Mouse (Mus musculus): ENCODE data around the gene Fut2. TPM values are rescaled to one million over a fixed set of nuclear protein-coding genes. Genes with fewer than 3 reads are reported as not detected.
A peak's percentile ranks its signal among the peaks of the same experiment; 100 is the strongest.

Gene Fut2
- polyA plus RNA-seq, 1 experiment from 2014 or later, result 0.77 TPM

DNA sequence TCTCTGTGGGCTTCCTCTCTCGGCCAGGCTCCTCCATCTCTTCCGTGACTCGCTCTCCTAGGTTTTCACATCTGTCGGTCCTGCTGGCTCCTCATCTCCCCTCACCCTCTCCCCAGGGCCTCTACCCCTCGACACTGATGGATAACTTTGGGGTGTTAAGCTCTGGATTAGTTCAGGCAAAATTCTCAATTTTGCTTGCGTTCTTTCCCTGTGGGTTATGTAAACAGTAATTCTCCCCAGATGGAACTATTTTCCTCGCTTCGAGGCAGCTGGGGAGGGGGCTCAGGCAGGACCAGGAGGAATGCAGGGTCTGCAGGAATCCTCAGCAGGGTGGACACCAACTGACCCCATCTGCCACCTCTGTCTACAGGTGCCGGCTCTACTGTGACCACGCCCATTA is 19.6 kb upstream of the Fut2 start:
- Histone ChIP-seq H3K4me2 (no peak overlapping the region), H3K9ac (no peak overlapping the region), H3K9me3 (replicated peaks) (no peaks in the 10 kb centered on the region), H3K27me3 (replicated peaks) (peaks cover 4% of the 10 kb centered on the region; the same call in 1 of the 2 replicates), H3K4me3 (no peak overlapping the region), H3K36me3 (no peaks in the 10 kb centered on the region), H3K4me1 (replicated peaks) (peaks cover 37% of the 10 kb centered on the region), H3K27ac (ENCODE audit: poor library complexity, severe bottlenecking) (no peak overlapping the region)
- 60% methylated on average over 10 of the region's 10 CpGs for WGBS
- ATAC-seq (ENCODE audit: insufficient number of reproducible peaks, low FRiP score), result no peak

DNA sequence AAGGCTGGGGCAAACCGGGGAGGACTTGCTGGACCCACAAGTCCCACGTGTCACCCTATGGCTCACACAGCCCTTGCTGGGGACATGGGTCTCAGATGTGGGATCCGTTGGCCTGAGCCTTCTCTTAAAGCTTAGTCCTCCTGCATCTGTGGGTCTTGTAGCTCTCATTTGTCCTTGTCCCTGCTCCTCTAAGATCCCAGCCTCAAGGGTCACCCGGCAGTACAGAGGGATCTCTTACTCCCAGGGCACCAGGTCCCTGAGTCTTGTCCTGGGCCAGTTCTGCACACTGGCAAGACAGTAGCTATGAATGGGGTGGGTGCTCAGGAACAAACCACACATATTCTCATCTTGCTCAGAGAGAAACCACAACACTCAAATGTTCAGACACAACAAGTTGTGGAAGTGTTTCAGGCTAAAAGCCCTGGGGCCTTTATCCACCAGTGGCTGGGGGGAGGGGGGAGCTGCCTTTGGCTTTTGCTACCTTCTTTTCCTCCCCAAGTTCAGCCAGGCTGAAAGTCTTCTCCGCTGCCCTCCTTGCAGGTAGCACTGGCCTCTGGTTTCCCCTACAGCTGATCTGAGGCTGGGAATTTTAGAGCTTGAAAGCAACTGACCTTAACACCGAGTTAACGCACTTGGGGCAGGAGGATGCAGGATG is 17.3 kb upstream of the Fut2 start, which contains the start of gene Ntn5:
Gene Ntn5, plus strand, starts transcription at position 627 of the 655 bp plus-strand sequence.
- Histone ChIP-seq H3K4me1 (replicated peaks) (peaks cover 28% of the 10 kb centered on the region), H3K27ac (ENCODE audit: poor library complexity, severe bottlenecking) (no peak within 1 kb of the TSS), H3K9me3 (replicated peaks) (no peaks in the 10 kb centered on the region), H3K4me3 (no peak within 1 kb of the TSS), H3K27me3 (replicated peaks) (peaks cover 4% of the 10 kb centered on the region; the same call in 1 of the 2 replicates), H3K9ac (no peak within 1 kb of the TSS), H3K4me2 (no peak within 1 kb of the TSS), H3K36me3 (no peaks in the 10 kb centered on the region)
- 77% methylated on average over 7 of the region's 7 CpGs for WGBS
- no peak for ATAC-seq (ENCODE audit: insufficient number of reproducible peaks, low FRiP score)

DNA sequence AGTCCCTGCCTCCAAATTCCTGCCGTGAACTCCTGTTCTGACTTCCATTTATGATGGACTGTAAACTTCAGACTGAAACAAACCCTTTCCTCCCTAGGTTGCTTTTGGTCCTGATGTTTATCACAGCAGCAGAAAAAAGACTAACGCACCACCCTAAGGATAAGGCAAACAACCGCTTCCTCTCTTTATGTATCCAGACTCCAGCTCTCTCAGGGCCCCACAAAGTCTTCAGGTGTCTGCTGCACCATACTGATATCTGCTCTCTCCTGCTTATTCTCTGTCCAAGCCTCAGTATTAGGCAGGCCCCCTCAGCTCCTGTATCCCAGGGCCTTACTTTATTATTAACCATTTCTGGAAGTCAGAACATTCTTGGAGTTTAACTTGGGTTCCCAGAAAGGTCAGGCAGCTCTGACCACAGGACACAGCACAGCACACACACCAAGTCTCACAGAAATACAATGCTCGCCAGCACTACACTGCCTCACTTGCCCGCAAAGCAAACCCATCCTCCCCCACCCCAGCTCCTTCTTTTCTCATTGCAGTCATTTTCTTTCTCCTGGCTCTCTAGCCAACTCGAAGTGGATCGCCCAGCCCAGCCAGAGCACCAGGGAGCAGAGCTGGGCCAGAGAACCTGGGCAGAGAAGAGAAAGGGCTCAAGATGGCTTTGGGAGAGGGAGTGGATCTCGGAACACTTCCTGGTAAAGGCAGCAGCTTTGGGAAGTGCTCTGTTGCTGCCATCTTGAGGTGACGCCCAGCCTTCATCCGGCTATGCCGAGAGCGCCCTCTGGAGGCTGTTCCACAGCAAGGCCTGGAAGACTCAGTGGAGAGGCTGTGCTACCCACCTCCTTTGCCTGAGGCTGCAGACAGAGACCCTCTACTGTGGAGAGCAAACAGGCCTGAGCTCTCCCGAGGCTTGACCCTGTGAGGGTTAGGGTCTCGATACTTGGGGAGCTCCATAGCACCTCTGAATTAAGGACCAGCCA is 16.2 kb upstream of the Fut2 start:
- peak overlapping the region; percentile 57 for H3K4me2 ChIP-seq
- no peaks in the 10 kb centered on the region for H3K9me3 ChIP-seq (replicated peaks)
- H3K9ac ChIP-seq, result peak overlapping the region; percentile 24; the same call in 1 of the 2 replicates
- H3K36me3 ChIP-seq, result no peaks in the 10 kb centered on the region
- WGBS, result 29% methylated on average over 14 of the region's 14 CpGs
- no peak overlapping the region for H3K27ac ChIP-seq (ENCODE audit: poor library complexity, severe bottlenecking)
- ATAC-seq (ENCODE audit: insufficient number of reproducible peaks, low FRiP score), result peak; percentile 36
- H3K4me1 ChIP-seq (replicated peaks), result peaks cover 28% of the 10 kb centered on the region
- peak overlapping the region; percentile 14 for H3K4me3 ChIP-seq
- H3K27me3 ChIP-seq (replicated peaks), result peaks cover 4% of the 10 kb centered on the region; the same call in 1 of the 2 replicates

DNA sequence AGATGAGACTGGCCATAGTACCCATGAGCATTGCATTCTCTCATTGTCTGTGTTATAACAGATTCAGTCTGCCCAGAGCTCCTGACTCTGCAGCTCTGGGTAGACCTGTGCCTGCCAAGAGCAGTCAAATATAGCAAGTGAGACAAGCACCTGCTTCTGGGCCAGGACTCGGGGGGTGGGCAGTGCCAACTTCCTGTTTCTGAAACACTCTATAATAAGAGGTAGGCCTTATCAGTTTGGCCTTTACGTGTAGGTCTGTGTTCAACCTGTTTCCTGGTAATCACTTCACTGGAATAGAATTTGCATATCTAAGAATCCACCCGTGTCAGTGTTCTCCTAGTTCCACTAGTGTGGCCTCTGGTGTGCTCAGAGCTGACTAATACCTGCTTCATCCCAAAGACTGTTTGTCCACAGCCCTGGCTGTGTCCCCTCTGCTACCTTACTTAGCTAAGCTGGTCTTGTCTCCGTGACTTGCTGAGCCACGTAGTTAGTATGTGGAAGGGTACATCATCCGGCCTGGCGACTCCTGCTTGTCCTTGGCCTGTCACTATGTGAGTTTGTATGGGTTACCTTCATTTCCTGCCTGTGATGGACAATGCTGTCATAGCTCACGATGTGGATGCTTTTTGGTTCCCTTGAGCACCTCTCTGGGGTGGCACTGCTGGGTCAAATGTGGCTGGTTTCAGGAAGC is 15.0 kb upstream of the Fut2 start:
- H3K27ac ChIP-seq (ENCODE audit: poor library complexity, severe bottlenecking), result no peak overlapping the region
- 64% methylated on average over 8 of the region's 8 CpGs for WGBS
- H3K4me3 ChIP-seq, result no peak overlapping the region
- H3K36me3 ChIP-seq, result no peaks in the 10 kb centered on the region
- peaks cover 4% of the 10 kb centered on the region; the same call in 1 of the 2 replicates for H3K27me3 ChIP-seq (replicated peaks)
- no peak for ATAC-seq (ENCODE audit: insufficient number of reproducible peaks, low FRiP score)
- no peak overlapping the region for H3K4me2 ChIP-seq
- H3K9ac ChIP-seq, result 0 out of 2 replicates have a peak overlapping the region, but pooled peaks have one; percentile 15
- H3K4me1 ChIP-seq (replicated peaks), result peaks cover 28% of the 10 kb centered on the region
- no peaks in the 10 kb centered on the region for H3K9me3 ChIP-seq (replicated peaks)

DNA sequence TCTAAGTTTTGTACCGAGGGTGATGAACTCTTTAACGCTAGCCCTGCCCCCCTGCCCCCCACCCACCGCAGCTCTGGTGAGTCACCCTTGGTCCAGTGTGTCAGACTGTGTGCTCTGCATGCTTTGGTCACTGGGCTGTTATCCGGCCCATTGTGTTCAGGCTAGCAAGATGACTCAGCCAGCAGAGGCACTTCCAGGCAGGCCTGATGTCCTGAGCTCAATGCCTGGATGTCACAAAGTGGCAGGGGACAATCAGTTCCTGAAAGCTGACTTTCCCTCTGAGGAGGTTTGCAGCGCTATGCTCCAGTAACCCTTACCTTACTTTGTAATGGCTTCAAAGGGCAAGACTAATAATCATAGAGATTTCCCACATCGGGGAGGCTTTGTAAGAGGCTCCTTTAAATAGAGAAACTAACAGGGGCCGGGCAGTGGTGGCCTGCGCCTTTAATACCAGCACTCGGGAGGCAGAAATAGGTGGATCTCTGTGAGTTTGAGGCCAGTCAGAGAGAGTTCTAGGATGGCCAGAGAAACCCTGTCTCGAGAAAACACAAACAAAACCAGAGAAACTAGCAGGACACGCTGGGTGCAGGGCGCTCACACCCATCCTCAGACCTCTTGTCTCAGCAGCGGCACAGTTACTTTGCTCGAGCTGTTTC is 13.9 kb upstream of the Fut2 start:
- ATAC-seq (ENCODE audit: insufficient number of reproducible peaks, low FRiP score), result peak; percentile 63
- Histone ChIP-seq H3K27ac (ENCODE audit: poor library complexity, severe bottlenecking) (peak overlapping the region; percentile 57), H3K9ac (peak overlapping the region; percentile 2; the same call in 1 of the 2 replicates), H3K36me3 (no peaks in the 10 kb centered on the region), H3K27me3 (replicated peaks) (peaks cover 1% of the 10 kb centered on the region; the same call in 1 of the 2 replicates), H3K4me2 (no peak overlapping the region), H3K9me3 (replicated peaks) (no peaks in the 10 kb centered on the region), H3K4me1 (replicated peaks) (peaks cover 28% of the 10 kb centered on the region), H3K4me3 (no peak overlapping the region)
- 60% methylated on average over 14 of the region's 14 CpGs for WGBS

DNA sequence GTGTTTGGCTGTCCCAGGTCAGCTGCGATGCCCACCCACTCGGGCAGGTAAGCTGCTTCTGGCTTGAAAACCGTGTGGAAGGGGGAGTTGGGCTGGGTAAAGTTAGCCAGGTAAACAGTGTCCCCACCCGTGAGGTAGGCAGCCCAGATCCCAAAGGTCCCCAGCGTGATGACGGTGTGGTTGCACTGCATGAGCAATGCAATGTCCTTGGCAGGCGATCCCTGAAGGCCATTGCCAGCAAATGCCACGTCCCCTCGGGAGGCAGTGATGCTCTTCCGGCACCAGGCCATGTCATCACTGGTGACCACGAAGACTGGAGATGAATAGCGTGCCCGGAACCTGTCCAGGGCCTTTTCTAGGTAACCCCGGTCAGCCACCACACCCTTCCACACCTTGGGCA is 12.3 kb upstream of the Fut2 start:
- no peaks in the 10 kb centered on the region for H3K9me3 ChIP-seq (replicated peaks)
- no peaks in the 10 kb centered on the region for H3K27me3 ChIP-seq (replicated peaks)
- H3K9ac ChIP-seq, result no peak overlapping the region
- H3K36me3 ChIP-seq, result no peaks in the 10 kb centered on the region
- WGBS, result 89% methylated on average over 14 of the region's 14 CpGs
- ATAC-seq (ENCODE audit: insufficient number of reproducible peaks, low FRiP score), result no peak
- H3K4me2 ChIP-seq, result no peak overlapping the region
- no peak overlapping the region for H3K4me3 ChIP-seq
- no peak overlapping the region for H3K27ac ChIP-seq (ENCODE audit: poor library complexity, severe bottlenecking)
- peaks cover 28% of the 10 kb centered on the region for H3K4me1 ChIP-seq (replicated peaks)

DNA sequence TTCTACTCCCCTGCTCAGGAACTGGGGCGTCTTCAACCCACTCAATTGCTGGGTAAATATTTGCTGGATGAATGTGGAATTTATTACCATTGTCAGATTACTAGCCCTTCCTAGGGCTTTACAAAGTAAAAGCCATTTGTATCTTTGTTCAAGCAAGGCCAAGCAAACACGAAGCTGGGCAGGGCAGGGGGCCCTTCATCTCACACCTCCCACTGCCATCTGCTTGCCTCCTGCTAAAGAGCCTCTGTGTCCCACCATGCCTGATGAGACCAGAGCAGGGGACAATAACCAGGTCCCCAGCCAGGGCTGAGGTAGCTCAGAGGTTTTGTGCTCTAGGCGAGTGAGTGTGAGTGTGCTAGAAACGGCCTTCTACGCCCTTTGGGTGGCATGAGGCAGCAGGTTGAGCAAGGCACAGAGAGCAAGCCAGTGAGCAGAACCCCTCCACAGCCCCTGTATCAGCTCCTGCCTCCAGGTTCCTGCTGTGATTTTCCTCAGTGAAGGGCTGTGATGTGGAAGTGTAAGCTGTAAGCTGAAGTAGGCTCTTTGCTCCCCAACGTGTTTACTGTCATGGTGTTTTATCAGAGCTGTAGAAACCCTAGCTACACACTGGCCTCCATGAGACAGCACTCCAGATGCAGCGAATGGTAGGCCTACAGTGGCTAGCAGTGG is 11.6 kb upstream of the Fut2 start:
- no peaks in the 10 kb centered on the region for H3K9me3 ChIP-seq (replicated peaks)
- H3K27ac ChIP-seq (ENCODE audit: poor library complexity, severe bottlenecking), result no peak overlapping the region
- no peaks in the 10 kb centered on the region for H3K27me3 ChIP-seq (replicated peaks)
- no peak overlapping the region for H3K4me2 ChIP-seq
- no peak for ATAC-seq (ENCODE audit: insufficient number of reproducible peaks, low FRiP score)
- 65% methylated on average over 7 of the region's 7 CpGs for WGBS
- H3K36me3 ChIP-seq, result no peaks in the 10 kb centered on the region
- H3K4me3 ChIP-seq, result no peak overlapping the region
- peaks cover 26% of the 10 kb centered on the region for H3K4me1 ChIP-seq (replicated peaks)
- no peak overlapping the region for H3K9ac ChIP-seq

DNA sequence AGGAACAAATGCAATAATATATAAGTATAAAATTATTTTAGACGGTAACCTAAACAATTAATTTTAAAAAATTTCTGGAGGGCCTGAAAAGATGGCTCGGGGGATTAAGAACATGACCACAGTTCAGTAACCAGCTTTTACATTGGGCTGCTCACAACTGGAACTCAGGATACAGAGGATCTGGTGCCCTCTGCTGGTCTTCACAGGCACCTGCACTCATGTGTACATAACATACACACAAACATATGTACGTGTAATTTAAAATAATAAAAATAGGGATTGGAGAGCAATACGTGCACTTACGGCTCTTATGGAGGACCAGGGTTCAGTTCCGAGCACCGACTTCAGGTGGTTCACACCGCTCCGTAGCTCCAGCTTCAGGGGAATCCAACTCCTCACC is 2.7 kb upstream of the Fut2 start:
- Histone ChIP-seq H3K36me3 (no peaks in the 10 kb centered on the region), H3K27ac (ENCODE audit: poor library complexity, severe bottlenecking) (no peak overlapping the region), H3K4me2 (no peak overlapping the region), H3K9me3 (replicated peaks) (peaks cover 6% of the 10 kb centered on the region), H3K4me1 (replicated peaks) (peaks cover 13% of the 10 kb centered on the region), H3K4me3 (no peak overlapping the region), H3K27me3 (replicated peaks) (no peaks in the 10 kb centered on the region), H3K9ac (no peak overlapping the region)
- 92% methylated on average over 9 of the region's 9 CpGs for WGBS
- no peak for ATAC-seq (ENCODE audit: insufficient number of reproducible peaks, low FRiP score)

DNA sequence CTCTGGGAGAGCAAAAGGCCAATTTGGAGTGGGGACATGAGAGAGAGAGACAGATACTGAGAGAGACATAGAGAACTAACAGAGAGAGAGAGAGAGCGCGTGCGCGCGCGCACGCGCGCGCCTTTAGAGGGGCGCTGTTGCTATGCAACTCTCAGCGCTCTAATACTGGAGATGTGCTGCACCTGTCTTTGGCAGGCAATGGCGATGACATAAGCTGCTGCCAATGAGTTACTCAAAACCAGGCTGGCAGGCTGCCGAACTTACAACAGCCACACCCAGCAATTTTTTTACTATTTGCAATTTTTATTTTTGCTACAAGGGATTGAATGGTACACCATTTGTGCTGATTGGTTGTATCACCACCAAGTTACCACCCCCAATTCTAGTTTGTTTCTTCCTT is 1.6 kb upstream of the Fut2 start:
- Histone ChIP-seq H3K36me3 (no peaks in the 10 kb centered on the region), H3K27me3 (replicated peaks) (no peaks in the 10 kb centered on the region), H3K9me3 (replicated peaks) (peaks cover 6% of the 10 kb centered on the region), H3K9ac (no peak overlapping the region), H3K27ac (ENCODE audit: poor library complexity, severe bottlenecking) (no peak overlapping the region), H3K4me3 (no peak overlapping the region), H3K4me2 (no peak overlapping the region), H3K4me1 (replicated peaks) (peaks cover 13% of the 10 kb centered on the region)
- no peak for ATAC-seq (ENCODE audit: insufficient number of reproducible peaks, low FRiP score)
- WGBS, result 64% methylated on average over 14 of the region's 14 CpGs

Data from heart, embryonic 12.5 days (tissue).